Mouse (Mus musculus): ENCODE data around the gene Lrit3. TPM values are rescaled to one million over a fixed set of nuclear protein-coding genes. Genes with fewer than 3 reads are reported as not detected.

Gene Lrit3
- total and polyA plus RNA-seq, 3 experiments, result not detected

DNA sequence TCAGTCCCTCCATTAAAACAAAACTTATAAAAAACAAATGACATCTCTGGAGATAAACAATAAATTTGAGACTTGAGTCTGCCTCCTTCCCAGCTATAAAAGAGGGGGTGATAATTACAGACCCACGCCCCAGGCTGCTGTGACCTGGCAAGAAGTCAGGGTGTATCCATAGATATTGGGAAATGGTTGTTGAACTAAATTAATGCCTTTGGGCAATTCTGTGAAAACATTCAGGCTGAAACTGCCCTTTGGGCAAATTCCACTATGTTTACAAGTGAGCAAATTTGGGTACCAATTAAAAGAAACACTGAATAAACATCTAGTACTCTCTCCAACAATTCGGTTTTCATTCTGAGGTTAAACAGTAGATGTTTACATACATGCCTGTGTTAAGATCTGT is 4.8 kb downstream of the Lrit3 start:
- DNase-seq, result no peak
- Histone ChIP-seq H3K36me3 (ENCODE audit: control insufficient read depth, insufficient read depth, low read length) (no peaks in the 10 kb centered on the region), H3K4me3 (no peak overlapping the region), H3K9ac (ENCODE audit: low read depth, low read length) (no peak overlapping the region), H3K27ac (no peak overlapping the region), H3K27me3 (ENCODE audit: control insufficient read depth, insufficient read depth, low read length) (no peaks in the 10 kb centered on the region), H3K4me1 (ENCODE audit: control insufficient read depth, insufficient read depth, low read length) (no peaks in the 10 kb centered on the region), H3K79me2 (replicated peaks; ENCODE audit: control insufficient read depth, insufficient read depth, low read length) (no peaks in the 10 kb centered on the region)
- TF ChIP-seq CTCF (IDR thresholded peaks at IDR 0.05), result no peak
- no peak for TF ChIP-seq EP300 (IDR thresholded peaks at IDR 0.05; ENCODE audit: insufficient read depth, low read depth, low read length)
- TF ChIP-seq POLR2A (IDR thresholded peaks at IDR 0.05; ENCODE audit: insufficient read depth, low read depth, low read length), result no peak
- 81% methylated on average over 2 of the region's 2 CpGs for WGBS
- intact Hi-C loops (cut with DNase I), result no loop called here

DNA sequence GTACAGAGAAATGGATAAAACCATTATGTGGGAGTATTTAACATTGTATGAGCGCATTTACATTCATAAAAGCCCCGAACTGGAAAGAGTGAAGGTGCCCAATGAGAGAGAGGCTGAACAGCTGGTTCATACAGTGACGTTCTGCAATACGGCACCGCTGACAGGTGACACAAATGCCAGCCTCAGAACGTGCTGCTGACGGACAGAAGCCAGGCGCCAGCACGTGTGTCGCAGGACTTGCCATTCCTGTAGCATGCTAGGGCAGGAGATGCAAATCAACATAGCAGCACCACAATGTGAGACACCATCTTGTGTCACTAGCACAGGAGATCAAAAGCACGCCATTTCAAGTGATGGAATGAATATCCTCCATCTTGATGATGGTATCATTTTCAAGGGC is 5.3 kb downstream of the Lrit3 start:
- no peak overlapping the region for H3K27ac ChIP-seq
- H3K27me3 ChIP-seq (ENCODE audit: control insufficient read depth, insufficient read depth, low read length), result no peaks in the 10 kb centered on the region
- H3K4me3 ChIP-seq, result no peak overlapping the region
- DNase-seq, result no peak
- TF ChIP-seq CTCF (IDR thresholded peaks at IDR 0.05), result no peak
- no peak for TF ChIP-seq POLR2A (IDR thresholded peaks at IDR 0.05; ENCODE audit: insufficient read depth, low read depth, low read length)
- no peak for TF ChIP-seq EP300 (IDR thresholded peaks at IDR 0.05; ENCODE audit: insufficient read depth, low read depth, low read length)
- intact Hi-C loops (cut with DNase I), result no loop called here
- 52% methylated on average over 11 of the region's 11 CpGs for WGBS
- no peaks in the 10 kb centered on the region for H3K36me3 ChIP-seq (ENCODE audit: control insufficient read depth, insufficient read depth, low read length)
- H3K79me2 ChIP-seq (replicated peaks; ENCODE audit: control insufficient read depth, insufficient read depth, low read length), result no peaks in the 10 kb centered on the region
- no peak overlapping the region for H3K9ac ChIP-seq (ENCODE audit: low read depth, low read length)
- H3K4me1 ChIP-seq (ENCODE audit: control insufficient read depth, insufficient read depth, low read length), result no peaks in the 10 kb centered on the region

DNA sequence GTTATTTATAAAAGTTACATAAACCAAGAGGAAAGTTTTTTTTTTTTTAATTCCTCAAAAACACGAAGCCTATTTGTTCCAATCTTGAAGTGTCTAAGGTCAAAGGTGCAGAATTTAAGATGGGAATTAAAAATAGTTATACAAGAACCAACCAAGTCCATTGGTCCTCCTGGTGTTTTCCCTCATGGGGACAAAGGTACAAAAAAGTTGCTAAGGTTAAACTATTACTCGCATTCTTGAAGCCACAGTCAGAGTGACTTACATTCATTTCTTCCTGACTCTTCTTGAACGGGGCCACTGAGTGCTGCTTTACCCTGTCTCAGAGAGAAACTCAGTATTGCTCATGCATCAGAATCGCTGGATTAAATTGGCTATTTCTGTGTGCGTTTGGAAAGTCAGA is 6.5 kb downstream of the Lrit3 start:
- Histone ChIP-seq H3K4me1 (ENCODE audit: control insufficient read depth, insufficient read depth, low read length) (no peaks in the 10 kb centered on the region), H3K27ac (no peak overlapping the region), H3K27me3 (ENCODE audit: control insufficient read depth, insufficient read depth, low read length) (no peaks in the 10 kb centered on the region), H3K79me2 (replicated peaks; ENCODE audit: control insufficient read depth, insufficient read depth, low read length) (no peaks in the 10 kb centered on the region), H3K9ac (ENCODE audit: low read depth, low read length) (no peak overlapping the region), H3K36me3 (ENCODE audit: control insufficient read depth, insufficient read depth, low read length) (no peaks in the 10 kb centered on the region), H3K4me3 (no peak overlapping the region)
- intact Hi-C loops (cut with DNase I), result no loop called here
- TF ChIP-seq POLR2A (IDR thresholded peaks at IDR 0.05; ENCODE audit: insufficient read depth, low read depth, low read length) (no peak), EP300 (IDR thresholded peaks at IDR 0.05; ENCODE audit: insufficient read depth, low read depth, low read length) (no peak)
- no peak for DNase-seq
- WGBS, result 68% methylated on average over 5 of the region's 5 CpGs

DNA sequence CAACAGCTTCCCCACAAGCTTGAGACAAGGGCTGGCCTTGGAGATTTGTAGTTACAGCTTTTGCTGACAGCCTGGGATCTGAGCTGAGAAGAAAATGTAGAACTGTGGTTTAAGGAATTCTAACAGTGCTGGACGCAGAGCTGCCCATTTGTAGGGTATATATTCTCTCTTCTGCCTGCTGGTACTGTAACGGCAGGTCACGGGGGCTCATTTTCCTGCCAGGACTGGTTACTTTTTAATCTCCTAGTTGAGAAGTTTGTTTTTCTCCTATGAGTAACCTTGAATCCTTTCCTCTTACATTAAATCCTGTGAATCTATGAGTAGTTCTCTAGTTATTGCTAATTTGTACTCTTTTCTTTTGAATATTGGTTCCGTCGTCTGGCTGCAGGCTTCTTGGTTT is 10.0 kb downstream of the Lrit3 start:
- Histone ChIP-seq H3K79me2 (replicated peaks; ENCODE audit: control insufficient read depth, insufficient read depth, low read length) (no peaks in the 10 kb centered on the region), H3K4me3 (no peak overlapping the region), H3K27ac (no peak overlapping the region), H3K9ac (ENCODE audit: low read depth, low read length) (no peak overlapping the region), H3K4me1 (ENCODE audit: control insufficient read depth, insufficient read depth, low read length) (no peaks in the 10 kb centered on the region), H3K36me3 (ENCODE audit: control insufficient read depth, insufficient read depth, low read length) (no peaks in the 10 kb centered on the region), H3K27me3 (ENCODE audit: control insufficient read depth, insufficient read depth, low read length) (no peaks in the 10 kb centered on the region)
- intact Hi-C loops (cut with DNase I), result no loop called here
- 87% methylated on average over 5 of the region's 5 CpGs for WGBS
- no peak for TF ChIP-seq EP300 (IDR thresholded peaks at IDR 0.05; ENCODE audit: insufficient read depth, low read depth, low read length)
- no peak for TF ChIP-seq POLR2A (IDR thresholded peaks at IDR 0.05; ENCODE audit: insufficient read depth, low read depth, low read length)
- TF ChIP-seq CTCF (IDR thresholded peaks at IDR 0.05), result no peak
- DNase-seq, result no peak

DNA sequence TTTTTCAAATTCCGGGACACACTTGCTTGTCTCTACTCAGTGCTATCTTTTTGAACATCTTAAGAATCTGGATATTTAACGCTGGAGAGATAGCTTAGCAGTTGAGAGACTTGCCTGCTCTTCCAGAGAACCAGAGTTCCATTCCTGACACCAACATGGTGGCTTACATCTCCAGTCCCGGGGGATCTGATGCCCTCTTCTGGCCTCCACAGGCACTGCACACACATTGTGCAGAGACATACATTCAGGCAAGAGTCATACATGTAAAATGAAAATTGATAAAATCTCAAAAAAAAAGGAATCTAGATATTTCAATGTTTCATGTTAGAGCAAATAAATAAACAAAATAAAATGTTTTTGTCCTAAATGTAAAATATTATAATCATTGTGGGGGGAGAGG is 21.1 kb downstream of the Lrit3 start:
- H3K27me3 ChIP-seq (ENCODE audit: control insufficient read depth, insufficient read depth, low read length), result no peaks in the 10 kb centered on the region
- 0 out of 2 replicates have a peak, but pooled peaks have one; percentile 11 for TF ChIP-seq CTCF (IDR thresholded peaks at IDR 0.05)
- TF ChIP-seq POLR2A (IDR thresholded peaks at IDR 0.05; ENCODE audit: insufficient read depth, low read depth, low read length), result no peak
- WGBS, result 87% methylated on average over 3 of the region's 3 CpGs

DNA sequence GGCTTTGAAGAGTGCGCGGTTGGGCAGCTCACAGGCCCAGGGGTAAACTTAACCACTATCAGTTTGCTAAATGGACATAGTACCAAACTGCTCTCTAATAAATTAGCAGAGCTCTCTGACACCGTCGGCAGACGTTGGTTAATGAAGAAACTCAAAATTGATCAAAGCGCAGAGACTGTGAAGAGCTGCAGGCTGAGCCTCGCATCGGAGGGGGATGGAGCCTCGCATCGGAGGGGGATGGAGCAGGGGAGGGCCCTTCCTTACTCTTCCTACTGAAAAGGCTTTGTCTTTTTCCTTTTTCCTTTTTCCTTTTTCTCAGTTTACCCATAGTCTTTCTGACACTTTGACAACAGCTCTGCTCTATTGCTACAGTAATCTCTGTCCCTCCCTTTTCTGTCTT is 22.4 kb downstream of the Lrit3 start:
- intact Hi-C loops (cut with DNase I), result no loop called here
- WGBS, result 62% methylated on average over 10 of the region's 10 CpGs

More for the DNA sequence above, 21.1 kb downstream of the Lrit3 start:
- H3K36me3 ChIP-seq (ENCODE audit: control insufficient read depth, insufficient read depth, low read length), result no peaks in the 10 kb centered on the region
- intact Hi-C loops (cut with DNase I), result no loop called here
- no peak for DNase-seq
- no peak overlapping the region for H3K4me3 ChIP-seq
- H3K27ac ChIP-seq, result no peak overlapping the region
- no peaks in the 10 kb centered on the region for H3K4me1 ChIP-seq (ENCODE audit: control insufficient read depth, insufficient read depth, low read length)
- H3K79me2 ChIP-seq (replicated peaks; ENCODE audit: control insufficient read depth, insufficient read depth, low read length), result no peaks in the 10 kb centered on the region
- H3K9ac ChIP-seq (ENCODE audit: low read depth, low read length), result no peak overlapping the region

More for the DNA sequence above, 22.4 kb downstream of the Lrit3 start:
- Histone ChIP-seq H3K4me3 (no peak overlapping the region), H3K27me3 (ENCODE audit: control insufficient read depth, insufficient read depth, low read length) (no peaks in the 10 kb centered on the region), H3K4me1 (ENCODE audit: control insufficient read depth, insufficient read depth, low read length) (no peaks in the 10 kb centered on the region), H3K27ac (no peak overlapping the region), H3K79me2 (replicated peaks; ENCODE audit: control insufficient read depth, insufficient read depth, low read length) (no peaks in the 10 kb centered on the region), H3K36me3 (ENCODE audit: control insufficient read depth, insufficient read depth, low read length) (no peaks in the 10 kb centered on the region), H3K9ac (ENCODE audit: low read depth, low read length) (no peak overlapping the region)
- TF ChIP-seq POLR2A (IDR thresholded peaks at IDR 0.05; ENCODE audit: insufficient read depth, low read depth, low read length) (no peak), EP300 (IDR thresholded peaks at IDR 0.05; ENCODE audit: insufficient read depth, low read depth, low read length) (no peak), CTCF (IDR thresholded peaks at IDR 0.05) (no peak)
- no peak for DNase-seq

Measured in heart, adult 2 months (tissue).